Mouse (Mus musculus): ENCODE data around the gene Erc1.

Gene Erc1

GRCm38 (mm10) chr6:119543456-119543802, 304.5 kb downstream of the Erc1 start:
- TF ChIP-seq POU5F1 (IDR thresholded peaks at IDR 0.05; ENCODE audit: borderline replicate concordance, low read length), result no peak
- TF ChIP-seq CTCF (conservative IDR thresholded peaks at IDR 0.05; ENCODE audit: low read length), result no peak
- TF ChIP-seq NANOG (IDR thresholded peaks at IDR 0.05; ENCODE audit: borderline replicate concordance, low read length), result no peak
- Histone ChIP-seq H3K4me1 (replicated peaks; ENCODE audit: low read depth, low read length) (peaks cover 13% of the 10 kb centered on the region), H3K27me3 (ENCODE audit: insufficient read depth, low read length) (peaks cover 83% of the 10 kb centered on the region), H3K9me3 (ENCODE audit: low read length) (no peaks in the 10 kb centered on the region), H3K4me3 (replicated peaks; ENCODE audit: low read length) (peak overlapping the region; percentile 80), H3K36me3 (ENCODE audit: insufficient read depth, low read length) (no peaks in the 10 kb centered on the region)

- Histone ChIP-seq H3K9me3 (ENCODE audit: low read length) (no peaks in the 10 kb centered on the region), H3K4me1 (replicated peaks; ENCODE audit: low read depth, low read length) (0 out of 2 replicates have a peak, but pooled peaks cover 1% of the 10 kb centered on the region), H3K36me3 (ENCODE audit: insufficient read depth, low read length) (no peaks in the 10 kb centered on the region), H3K27me3 (ENCODE audit: insufficient read depth, low read length) (peaks cover 42% of the 10 kb centered on the region), H3K4me3 (replicated peaks; ENCODE audit: low read length) (no peak overlapping the region)
- TF ChIP-seq CTCF (conservative IDR thresholded peaks at IDR 0.05; ENCODE audit: low read length) (no peak), NANOG (IDR thresholded peaks at IDR 0.05; ENCODE audit: borderline replicate concordance, low read length) (no peak), POU5F1 (IDR thresholded peaks at IDR 0.05; ENCODE audit: borderline replicate concordance, low read length) (no peak)
These were observed 312.1 kb downstream of the Erc1 start for GRCm38 (mm10) chr6:119535867-119536266.

GRCm38 (mm10) chr6:119533170-119533709, 314.7 kb downstream of the Erc1 start:
- Histone ChIP-seq H3K9me3 (ENCODE audit: low read length) (no peaks in the 10 kb centered on the region), H3K27me3 (ENCODE audit: insufficient read depth, low read length) (peaks cover 21% of the 10 kb centered on the region), H3K36me3 (ENCODE audit: insufficient read depth, low read length) (no peaks in the 10 kb centered on the region), H3K4me3 (replicated peaks; ENCODE audit: low read length) (no peak overlapping the region), H3K4me1 (replicated peaks; ENCODE audit: low read depth, low read length) (no peaks in the 10 kb centered on the region)
- no peak for TF ChIP-seq NANOG (IDR thresholded peaks at IDR 0.05; ENCODE audit: borderline replicate concordance, low read length)
- TF ChIP-seq POU5F1 (IDR thresholded peaks at IDR 0.05; ENCODE audit: borderline replicate concordance, low read length), result no peak
- no peak for TF ChIP-seq CTCF (conservative IDR thresholded peaks at IDR 0.05; ENCODE audit: low read length)

- Histone ChIP-seq H3K9me3 (ENCODE audit: low read length) (no peaks in the 10 kb centered on the region), H3K4me3 (replicated peaks; ENCODE audit: low read length) (no peak overlapping the region), H3K27me3 (ENCODE audit: insufficient read depth, low read length) (no peaks in the 10 kb centered on the region), H3K36me3 (ENCODE audit: insufficient read depth, low read length) (no peaks in the 10 kb centered on the region), H3K4me1 (replicated peaks; ENCODE audit: low read depth, low read length) (no peaks in the 10 kb centered on the region)
- TF ChIP-seq CTCF (conservative IDR thresholded peaks at IDR 0.05; ENCODE audit: low read length) (no peak), NANOG (IDR thresholded peaks at IDR 0.05; ENCODE audit: borderline replicate concordance, low read length) (no peak)
These were observed 318.3 kb downstream of the Erc1 start for GRCm38 (mm10) chr6:119529659-119530058.

GRCm38 (mm10) chr6:119526498-119526897, 321.5 kb downstream of the Erc1 start:
- TF ChIP-seq NANOG (IDR thresholded peaks at IDR 0.05; ENCODE audit: borderline replicate concordance, low read length) (no peak), POU5F1 (IDR thresholded peaks at IDR 0.05; ENCODE audit: borderline replicate concordance, low read length) (no peak), CTCF (conservative IDR thresholded peaks at IDR 0.05; ENCODE audit: low read length) (no peak)
- no peak overlapping the region for H3K4me3 ChIP-seq (replicated peaks; ENCODE audit: low read length)

GRCm38 (mm10) chr6:119521931-119522391, 326.0 kb downstream of the Erc1 start:
- TF ChIP-seq POU5F1 (IDR thresholded peaks at IDR 0.05; ENCODE audit: borderline replicate concordance, low read length), result no peak
- no peak for TF ChIP-seq NANOG (IDR thresholded peaks at IDR 0.05; ENCODE audit: borderline replicate concordance, low read length)
- H3K4me1 ChIP-seq (replicated peaks; ENCODE audit: low read depth, low read length), result peaks cover 15% of the 10 kb centered on the region; the same call in 1 of the 2 replicates
- no peak overlapping the region for H3K4me3 ChIP-seq (replicated peaks; ENCODE audit: low read length)
- no peaks in the 10 kb centered on the region for H3K9me3 ChIP-seq (ENCODE audit: low read length)
- no peaks in the 10 kb centered on the region; the same call in 1 of the 2 replicates for H3K27me3 ChIP-seq (ENCODE audit: insufficient read depth, low read length)
- no peaks in the 10 kb centered on the region for H3K36me3 ChIP-seq (ENCODE audit: insufficient read depth, low read length)

More at GRCm38 (mm10) chr6:119526498-119526897, 321.5 kb downstream of the Erc1 start:
- no peaks in the 10 kb centered on the region for H3K36me3 ChIP-seq (ENCODE audit: insufficient read depth, low read length)
- no peaks in the 10 kb centered on the region; the same call in 1 of the 2 replicates for H3K27me3 ChIP-seq (ENCODE audit: insufficient read depth, low read length)
- H3K9me3 ChIP-seq (ENCODE audit: low read length), result no peaks in the 10 kb centered on the region
- peaks cover 11% of the 10 kb centered on the region; the same call in 1 of the 2 replicates for H3K4me1 ChIP-seq (replicated peaks; ENCODE audit: low read depth, low read length)

GRCm38 (mm10) chr6:119521482-119521900, 326.5 kb downstream of the Erc1 start:
- H3K36me3 ChIP-seq (ENCODE audit: insufficient read depth, low read length), result no peaks in the 10 kb centered on the region
- no peak overlapping the region for H3K4me3 ChIP-seq (replicated peaks; ENCODE audit: low read length)
- H3K9me3 ChIP-seq (ENCODE audit: low read length), result no peaks in the 10 kb centered on the region
- peaks cover 15% of the 10 kb centered on the region; the same call in 1 of the 2 replicates for H3K4me1 ChIP-seq (replicated peaks; ENCODE audit: low read depth, low read length)
- H3K27me3 ChIP-seq (ENCODE audit: insufficient read depth, low read length), result no peaks in the 10 kb centered on the region; the same call in 1 of the 2 replicates
- TF ChIP-seq POU5F1 (IDR thresholded peaks at IDR 0.05; ENCODE audit: borderline replicate concordance, low read length), result no peak
- TF ChIP-seq CTCF (conservative IDR thresholded peaks at IDR 0.05; ENCODE audit: low read length), result no peak
- no peak for TF ChIP-seq NANOG (IDR thresholded peaks at IDR 0.05; ENCODE audit: borderline replicate concordance, low read length)
